Mouse (Mus musculus) stomach, postnatal 0 days (tissue): ENCODE results near the gene Spcs2. TPM values are rescaled to one million over a fixed set of nuclear protein-coding genes. Genes with fewer than 3 reads are reported as not detected.
A peak's percentile ranks its signal among the peaks of the same experiment; 100 is the strongest.

Experiments used
- ATAC-seq: fragments of 200-750 bp; cut with Nextera tagmentation; 2 replicates; pipeline ENCODE4 v1.8.0; 2017; ENCODE audit not compliant: low FRiP score, low TSS enrichment
- DNase-seq: peaks from one replicate; pipeline ENCODE4 v3.0.0-alpha.2; 2016; ENCODE audit warnings: low spot score
- H3K27ac ChIP-seq: fragments of 300-500 bp; sonication (generic); replicated peaks from 2 replicates; pipeline ENCODE4 v1.5.1; 2014; ENCODE audit warnings: mild to moderate bottlenecking, control low read depth
- H3K27me3 ChIP-seq: fragments of 300-500 bp; sonication (generic); 2 replicates; pipeline ENCODE4 v1.6.1; 2014; ENCODE audit warnings: low read length; ENCODE audit not compliant: control insufficient read depth, insufficient read depth
- H3K36me3 ChIP-seq: fragments of 300-500 bp; sonication (generic); 2 replicates; pipeline ENCODE4 v1.6.1; 2014; ENCODE audit warnings: low read length, mixed read lengths; ENCODE audit not compliant: control insufficient read depth, insufficient read depth
- H3K4me1 ChIP-seq: fragments of 300-500 bp; sonication (generic); replicated peaks from 2 replicates; pipeline ENCODE4 v1.6.1; 2014; ENCODE audit warnings: antibody characterized with exemption; ENCODE audit not compliant: control insufficient read depth, insufficient read depth
- H3K4me2 ChIP-seq: fragments of 300-500 bp; sonication (generic); replicated peaks from 2 replicates; pipeline ENCODE4 v1.6.1; 2014; ENCODE audit warnings: low read depth, mild to moderate bottlenecking, control low read depth, moderate library complexity
- H3K4me3 ChIP-seq: fragments of 300-500 bp; sonication (generic); 2 replicates; pipeline ENCODE4 v1.5.1; 2014; ENCODE audit warnings: low read depth, low read length, control low read depth
- H3K9ac ChIP-seq: fragments of 300-500 bp; sonication (generic); 2 replicates; pipeline ENCODE4 v1.6.1; 2014; ENCODE audit warnings: mild to moderate bottlenecking, low read length, control low read depth, mixed read lengths
- H3K9me3 ChIP-seq: fragments of 300-500 bp; sonication (generic); 2 replicates; pipeline ENCODE4 v1.6.1; 2016; ENCODE audit warnings: low read length; ENCODE audit not compliant: control insufficient read depth
- CTCF ChIP-seq: IDR thresholded peaks from 2 replicates; pipeline ENCODE4 v1.5.1; 2016; ENCODE audit warnings: antibody characterized with exemption, low read depth, mild to moderate bottlenecking, moderate library complexity
- EP300 ChIP-seq: optimal IDR thresholded peaks from 2 replicates; pipeline ENCODE3; 2016; ENCODE audit warnings: antibody characterized with exemption
- WGBS: fragments of 180-500 bp; shearing (Covaris S2); extraction: QIAGEN DNeasy Blood & Tissue Kit; methylation state at CpG from one replicate; pipeline ENCODE4 v1.1.7; 2014; 5-methylcytosine and 5-hydroxymethylcytosine counted together
- polyA plus RNA-seq: library from polyadenylated mRNA; unstranded; fragments of >200 nt; fragmentation: Nextera tagmentation; extraction: Ambion mirVana; gene quantifications from 2 replicates; pipeline ENCODE4 v1.2.1, GENCODE M21; 2015

The Spcs2 gene
- polyA plus RNA-seq, 1 experiment from 2014 or later: 308 TPM

DNA sequence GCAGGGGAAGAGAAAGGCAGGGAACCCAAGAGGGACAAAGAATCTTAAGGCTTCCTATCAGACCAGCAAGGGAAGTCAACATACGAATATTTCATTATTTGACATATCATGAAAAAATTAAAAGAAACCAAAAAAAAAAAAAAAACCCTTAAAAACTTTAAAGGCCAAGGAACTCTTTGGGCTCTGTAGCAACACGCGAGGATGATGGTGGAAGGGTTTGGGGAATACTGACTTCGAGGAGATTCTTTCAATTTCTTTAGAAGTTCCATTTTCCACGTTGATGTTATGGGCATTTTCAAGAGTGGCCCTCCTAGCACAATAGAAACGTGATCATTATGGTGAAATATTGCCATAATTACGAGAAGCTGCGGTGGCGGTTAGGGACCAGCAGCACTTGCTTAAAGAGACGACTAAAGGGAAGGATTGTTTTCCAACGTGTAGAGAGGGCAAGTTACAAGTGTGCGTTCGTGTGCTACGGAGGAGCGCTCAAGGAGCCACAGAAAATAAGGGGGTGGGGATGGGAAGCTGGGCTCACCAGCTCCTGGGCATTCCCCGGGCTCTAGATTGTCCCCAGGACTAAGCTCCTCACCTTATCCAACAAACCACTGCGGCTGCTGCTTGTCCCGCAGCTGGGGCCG lies 5.0 kb downstream of the Spcs2 start:
- peaks cover 3% of the 10 kb centered on the region; the same call in 1 of the 2 replicates for H3K4me1 ChIP-seq
- H3K9me3 ChIP-seq: no peaks in the 10 kb centered on the region
- H3K27ac ChIP-seq: peak overlapping the region; percentile 77
- H3K27me3 ChIP-seq: no peaks in the 10 kb centered on the region
- TF ChIP-seq EP300: no peak
- TF ChIP-seq CTCF: no peak
- peak overlapping the region; percentile 86 for H3K4me3 ChIP-seq
- under 1% methylated on average over 19 of the region's 19 CpGs for WGBS
- H3K9ac ChIP-seq: peak overlapping the region; percentile 87
- DNase-seq (no peak), ATAC-seq (peak; percentile 43)
- peak overlapping the region; percentile 48 for H3K4me2 ChIP-seq
- no peaks in the 10 kb centered on the region for H3K36me3 ChIP-seq

- Histone ChIP-seq H3K36me3 (no peaks in the 10 kb centered on the region), H3K27me3 (no peaks in the 10 kb centered on the region), H3K4me1 (peaks cover 3% of the 10 kb centered on the region; the same call in 1 of the 2 replicates), H3K9ac (no peak overlapping the region), H3K27ac (no peak overlapping the region), H3K4me2 (no peak overlapping the region), H3K9me3 (no peaks in the 10 kb centered on the region), H3K4me3 (no peak overlapping the region)
- WGBS: 84% methylated on average over 14 of the region's 14 CpGs
- ATAC-seq: no peak
- no peak for DNase-seq
- no peak for TF ChIP-seq CTCF
- TF ChIP-seq EP300: no peak
Measured at GRCm38 (mm10) chr7:99856266-99856861, 6.9 kb downstream of the Spcs2 start.

- Histone ChIP-seq H3K4me1 (peaks cover 3% of the 10 kb centered on the region; the same call in 1 of the 2 replicates), H3K36me3 (no peaks in the 10 kb centered on the region), H3K4me3 (no peak overlapping the region), H3K9me3 (no peaks in the 10 kb centered on the region), H3K27ac (no peak overlapping the region), H3K4me2 (no peak overlapping the region), H3K27me3 (no peaks in the 10 kb centered on the region), H3K9ac (no peak overlapping the region)
- WGBS: 84% methylated on average over 4 of the region's 4 CpGs
- ATAC-seq (no peak), DNase-seq (no peak)
- TF ChIP-seq CTCF (peak; percentile 52), EP300 (no peak)
Measured at GRCm38 (mm10) chr7:99854311-99854710, 9.0 kb downstream of the Spcs2 start.

DNA sequence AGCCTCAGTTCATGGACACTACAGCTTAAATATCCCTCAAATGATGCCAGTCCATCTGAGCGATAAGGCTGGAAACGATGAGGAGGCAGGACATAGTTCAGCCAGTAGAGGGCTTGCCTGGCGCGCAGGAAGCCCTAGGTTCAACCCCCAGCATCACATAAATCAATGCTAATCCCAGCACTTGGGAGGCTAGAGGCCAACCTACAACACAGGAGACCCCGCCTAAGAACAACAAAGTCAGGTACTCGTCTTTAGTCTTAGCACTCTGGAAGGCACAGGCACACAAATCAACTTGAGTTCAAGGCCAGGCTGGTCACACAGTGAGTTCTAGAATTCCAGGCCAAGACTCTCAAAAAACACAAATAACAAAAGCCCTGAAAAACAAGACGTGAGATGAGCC lies 9.9 kb downstream of the Spcs2 start:
- Histone ChIP-seq H3K27me3 (no peaks in the 10 kb centered on the region), H3K4me1 (peaks cover 3% of the 10 kb centered on the region; the same call in 1 of the 2 replicates), H3K27ac (no peak overlapping the region), H3K36me3 (no peaks in the 10 kb centered on the region; the same call in 1 of the 2 replicates), H3K4me3 (no peak overlapping the region), H3K9ac (no peak overlapping the region), H3K4me2 (no peak overlapping the region), H3K9me3 (no peaks in the 10 kb centered on the region)
- no peak for ATAC-seq
- WGBS: 74% methylated on average over 7 of the region's 7 CpGs
- TF ChIP-seq EP300 (no peak), CTCF (peak; percentile 42; the same call in 1 of the 2 replicates)
- no peak for DNase-seq

- Histone ChIP-seq H3K4me2 (no peak overlapping the region), H3K4me1 (no peaks in the 10 kb centered on the region), H3K27me3 (no peaks in the 10 kb centered on the region), H3K9me3 (no peaks in the 10 kb centered on the region), H3K4me3 (no peak overlapping the region), H3K36me3 (no peaks in the 10 kb centered on the region; the same call in 1 of the 2 replicates), H3K27ac (no peak overlapping the region), H3K9ac (no peak overlapping the region)
- ATAC-seq (no peak), DNase-seq (no peak)
- no peak for TF ChIP-seq CTCF
- no peak for TF ChIP-seq EP300
- 75% methylated on average over 6 of the region's 6 CpGs for WGBS
Measured at GRCm38 (mm10) chr7:99851618-99852017, 11.6 kb downstream of the Spcs2 start.

- 62% methylated on average over 1 of the region's 1 CpGs for WGBS
- Histone ChIP-seq H3K36me3 (no peaks in the 10 kb centered on the region; the same call in 1 of the 2 replicates), H3K4me2 (no peak overlapping the region), H3K9ac (no peak overlapping the region), H3K4me3 (no peak overlapping the region), H3K4me1 (no peaks in the 10 kb centered on the region), H3K27me3 (no peaks in the 10 kb centered on the region), H3K9me3 (no peaks in the 10 kb centered on the region), H3K27ac (no peak overlapping the region)
- DNase-seq: no peak
- no peak for ATAC-seq
- no peak for TF ChIP-seq CTCF
Measured at GRCm38 (mm10) chr7:99851121-99851520, 12.1 kb downstream of the Spcs2 start.
